Mouse (Mus musculus): ENCODE data around the gene Srsf10. TPM values are rescaled to one million over a fixed set of nuclear protein-coding genes. Genes with fewer than 3 reads are reported as not detected.

The Srsf10 gene
- total and polyA plus RNA-seq, 3 experiments, result 241 to 418 (median 299) TPM

GRCm38 (mm10) chr4:135880576-135880975, 25.0 kb downstream of the Srsf10 start:
- Histone ChIP-seq H3K4me1 (ENCODE audit: insufficient read depth, low read depth, low read length) (peaks cover 30% of the 10 kb centered on the region), H3K4me3 (ENCODE audit: low read depth, low read length) (no peak overlapping the region), H3K27me3 (ENCODE audit: insufficient read depth, low read length) (peaks cover 43% of the 10 kb centered on the region), H3K36me3 (replicated peaks) (no peaks in the 10 kb centered on the region), H3K9me3 (replicated peaks) (no peaks in the 10 kb centered on the region)
- DNase-seq (ENCODE audit: low spot score) (no peak), ATAC-seq (ENCODE audit: extremely low read depth, insufficient number of reproducible peaks, low FRiP score, poor library complexity, severe bottlenecking) (no peak)
- TF ChIP-seq GATA2 (IDR thresholded peaks at IDR 0.05; ENCODE audit: borderline replicate concordance, low read depth, low read length) (no peak), CTCF (IDR thresholded peaks at IDR 0.05; ENCODE audit: low read depth, low read length) (no peak), GATA1 (IDR thresholded peaks at IDR 0.05; ENCODE audit: borderline replicate concordance, low read length) (no peak), TAL1 (conservative IDR thresholded peaks at IDR 0.05; ENCODE audit: low read depth, low read length) (no peak), POLR2AphosphoS5 (IDR thresholded peaks at IDR 0.05; ENCODE audit: insufficient replicate concordance, low read depth, low read length) (no peak)

GRCm38 (mm10) chr4:135882023-135882422, 26.5 kb downstream of the Srsf10 start:
- ATAC-seq (ENCODE audit: extremely low read depth, insufficient number of reproducible peaks, low FRiP score, poor library complexity, severe bottlenecking) (no peak), DNase-seq (ENCODE audit: low spot score) (no peak)
- TF ChIP-seq GATA2 (IDR thresholded peaks at IDR 0.05; ENCODE audit: borderline replicate concordance, low read depth, low read length) (no peak), GATA1 (IDR thresholded peaks at IDR 0.05; ENCODE audit: borderline replicate concordance, low read length) (no peak), TAL1 (conservative IDR thresholded peaks at IDR 0.05; ENCODE audit: low read depth, low read length) (no peak), POLR2AphosphoS5 (IDR thresholded peaks at IDR 0.05; ENCODE audit: insufficient replicate concordance, low read depth, low read length) (no peak), CTCF (IDR thresholded peaks at IDR 0.05; ENCODE audit: low read depth, low read length) (no peak)
- Histone ChIP-seq H3K27me3 (ENCODE audit: insufficient read depth, low read length) (peaks cover 51% of the 10 kb centered on the region), H3K36me3 (replicated peaks) (no peaks in the 10 kb centered on the region), H3K4me3 (ENCODE audit: low read depth, low read length) (no peak overlapping the region), H3K4me1 (ENCODE audit: insufficient read depth, low read depth, low read length) (peaks cover 20% of the 10 kb centered on the region), H3K9me3 (replicated peaks) (no peaks in the 10 kb centered on the region)

GRCm38 (mm10) chr4:135883401-135883851, 27.9 kb downstream of the Srsf10 start:
- ATAC-seq (ENCODE audit: extremely low read depth, insufficient number of reproducible peaks, low FRiP score, poor library complexity, severe bottlenecking) (no peak), DNase-seq (ENCODE audit: low spot score) (no peak)
- TF ChIP-seq TAL1 (conservative IDR thresholded peaks at IDR 0.05; ENCODE audit: low read depth, low read length) (no peak), GATA1 (IDR thresholded peaks at IDR 0.05; ENCODE audit: borderline replicate concordance, low read length) (no peak), POLR2AphosphoS5 (IDR thresholded peaks at IDR 0.05; ENCODE audit: insufficient replicate concordance, low read depth, low read length) (no peak), GATA2 (IDR thresholded peaks at IDR 0.05; ENCODE audit: borderline replicate concordance, low read depth, low read length) (no peak), CTCF (IDR thresholded peaks at IDR 0.05; ENCODE audit: low read depth, low read length) (no peak)
- Histone ChIP-seq H3K4me1 (ENCODE audit: insufficient read depth, low read depth, low read length) (peaks cover 22% of the 10 kb centered on the region), H3K36me3 (replicated peaks) (no peaks in the 10 kb centered on the region), H3K27me3 (ENCODE audit: insufficient read depth, low read length) (peaks cover 53% of the 10 kb centered on the region), H3K9me3 (replicated peaks) (no peaks in the 10 kb centered on the region; the same call in 1 of the 2 replicates), H3K4me3 (ENCODE audit: low read depth, low read length) (no peak overlapping the region)

- no peak for DNase-seq (ENCODE audit: low spot score)
- no peak for ATAC-seq (ENCODE audit: extremely low read depth, insufficient number of reproducible peaks, low FRiP score, poor library complexity, severe bottlenecking)
- Histone ChIP-seq H3K4me1 (ENCODE audit: insufficient read depth, low read depth, low read length) (peaks cover 28% of the 10 kb centered on the region), H3K4me3 (ENCODE audit: low read depth, low read length) (no peak overlapping the region), H3K36me3 (replicated peaks) (no peaks in the 10 kb centered on the region), H3K27me3 (ENCODE audit: insufficient read depth, low read length) (peaks cover 54% of the 10 kb centered on the region), H3K9me3 (replicated peaks) (no peaks in the 10 kb centered on the region; the same call in 1 of the 2 replicates)
- TF ChIP-seq TAL1 (conservative IDR thresholded peaks at IDR 0.05; ENCODE audit: low read depth, low read length), result no peak
- TF ChIP-seq POLR2AphosphoS5 (IDR thresholded peaks at IDR 0.05; ENCODE audit: insufficient replicate concordance, low read depth, low read length), result no peak
- TF ChIP-seq GATA1 (IDR thresholded peaks at IDR 0.05; ENCODE audit: borderline replicate concordance, low read length), result no peak
- TF ChIP-seq CTCF (IDR thresholded peaks at IDR 0.05; ENCODE audit: low read depth, low read length), result no peak
- no peak for TF ChIP-seq GATA2 (IDR thresholded peaks at IDR 0.05; ENCODE audit: borderline replicate concordance, low read depth, low read length)
These were observed 28.5 kb downstream of the Srsf10 start for GRCm38 (mm10) chr4:135883881-135884516.

- Histone ChIP-seq H3K9me3 (replicated peaks) (no peaks in the 10 kb centered on the region; the same call in 1 of the 2 replicates), H3K36me3 (replicated peaks) (no peaks in the 10 kb centered on the region), H3K4me3 (ENCODE audit: low read depth, low read length) (no peak overlapping the region), H3K4me1 (ENCODE audit: insufficient read depth, low read depth, low read length) (peaks cover 28% of the 10 kb centered on the region), H3K27me3 (ENCODE audit: insufficient read depth, low read length) (peaks cover 54% of the 10 kb centered on the region)
- ATAC-seq (ENCODE audit: extremely low read depth, insufficient number of reproducible peaks, low FRiP score, poor library complexity, severe bottlenecking), result no peak
- TF ChIP-seq TAL1 (conservative IDR thresholded peaks at IDR 0.05; ENCODE audit: low read depth, low read length) (no peak), POLR2AphosphoS5 (IDR thresholded peaks at IDR 0.05; ENCODE audit: insufficient replicate concordance, low read depth, low read length) (no peak), GATA2 (IDR thresholded peaks at IDR 0.05; ENCODE audit: borderline replicate concordance, low read depth, low read length) (no peak), GATA1 (IDR thresholded peaks at IDR 0.05; ENCODE audit: borderline replicate concordance, low read length) (no peak), CTCF (IDR thresholded peaks at IDR 0.05; ENCODE audit: low read depth, low read length) (no peak)
- no peak for DNase-seq (ENCODE audit: low spot score)
These were observed 29.0 kb downstream of the Srsf10 start for GRCm38 (mm10) chr4:135884531-135884930.

GRCm38 (mm10) chr4:135885676-135886075, 30.1 kb downstream of the Srsf10 start:
- Histone ChIP-seq H3K27me3 (ENCODE audit: insufficient read depth, low read length) (peaks cover 47% of the 10 kb centered on the region), H3K9me3 (replicated peaks) (no peaks in the 10 kb centered on the region; the same call in 1 of the 2 replicates), H3K4me3 (ENCODE audit: low read depth, low read length) (no peak overlapping the region), H3K36me3 (replicated peaks) (no peaks in the 10 kb centered on the region), H3K4me1 (ENCODE audit: insufficient read depth, low read depth, low read length) (peaks cover 25% of the 10 kb centered on the region)
- TF ChIP-seq TAL1 (conservative IDR thresholded peaks at IDR 0.05; ENCODE audit: low read depth, low read length), result no peak
- TF ChIP-seq POLR2AphosphoS5 (IDR thresholded peaks at IDR 0.05; ENCODE audit: insufficient replicate concordance, low read depth, low read length), result no peak
- ATAC-seq (ENCODE audit: extremely low read depth, insufficient number of reproducible peaks, low FRiP score, poor library complexity, severe bottlenecking) (no peak), DNase-seq (ENCODE audit: low spot score) (no peak)
